25 mouse cellular contexts compared by ENCODE assay signal in genomic region chr16:13415465-13415864, GRCm38 (mm10).
DNase-seq lines count a peak whose midpoint lies in the region; ATAC-seq and TF ChIP-seq lines count a peak whose summit lies in the region.
"Had no signal": no experiment of that assay in that cellular context is flagged by ENCODE, and none has a peak within 500 bp of the region (broad histone marks: within the 10 kb centered on the region; RNA-seq: fewer than 3 reads in every experiment).

No protein-coding gene starts in this region.

- TF ChIP-seq POLR2A in MEL (IDR thresholded peaks at IDR 0.05; ENCODE audit: control insufficient read depth in 1 of 2, insufficient read depth in 1 of 2, low read depth in 1 of 2, low read length in 2 of 2, poor library complexity in 1 of 2) = no peak
- TF ChIP-seq POLR2A in myocyte (IDR thresholded peaks at IDR 0.05; ENCODE audit: insufficient read length, low read depth) = no peak

- WGBS in heart, postnatal 0 days = 94% methylated on average over 6 of the region's 6 CpGs

- no peak for TF ChIP-seq CTCF in gastrocnemius, adult 2 months (IDR thresholded peaks at IDR 0.05)
- no peak for TF ChIP-seq CTCF in heart, postnatal 0 days (IDR thresholded peaks at IDR 0.05; ENCODE audit: low read depth)
- no peak for TF ChIP-seq CTCF in MEL (IDR thresholded peaks at IDR 0.05 in 2 of 3, conservative IDR thresholded peaks at IDR 0.05 in 1 of 3; ENCODE audit: control insufficient read depth in 1 of 3, insufficient read depth in 1 of 3, low read depth in 2 of 3, low read length in 3 of 3, poor library complexity in 1 of 3, severe bottlenecking in 1 of 3)

- no peaks in the 10 kb centered on the region for H3K27me3 ChIP-seq in heart, postnatal 0 days (ENCODE audit: control insufficient read depth, insufficient read depth, low read length)
- H3K27me3 ChIP-seq in MEL (ENCODE audit: control insufficient read depth in 1 of 2, insufficient read depth in 2 of 2, low read length in 2 of 2) (no peaks in the 10 kb centered on the region), myocyte (ENCODE audit: control insufficient read depth, insufficient read depth, insufficient read length) (no peaks in the 10 kb centered on the region)
- H3K27me3 ChIP-seq: embryonic facial prominence, embryonic 13.5 days; embryonic facial prominence, embryonic 15.5 days; forebrain, embryonic 12.5 days; Patski had no signal

- intact Hi-C loops in gastrocnemius, adult 2 months (cut with DNase I) = no loop called here
- intact Hi-C loops in heart, postnatal 25 days (cut with DNase I) = no loop called here

- no peak overlapping the region for H3K4me2 ChIP-seq in heart, postnatal 0 days (ENCODE audit: low read depth, low read length)
- no peak overlapping the region for H3K4me2 ChIP-seq in myocyte (ENCODE audit: low read depth)
- H3K4me2 ChIP-seq: embryonic facial prominence, embryonic 13.5 days; embryonic facial prominence, embryonic 15.5 days; forebrain, embryonic 12.5 days had no signal

- peaks cover 45% of the 10 kb centered on the region for H3K36me3 ChIP-seq in heart, postnatal 0 days (replicated peaks; ENCODE audit: control insufficient read depth, insufficient read depth, low read length)
- peaks cover 0 to 57% of the 10 kb centered on the region in 2 experiments; a peak in 2 of 4 replicates for H3K36me3 ChIP-seq in MEL (ENCODE audit: control insufficient read depth in 1 of 2, insufficient read depth in 2 of 2, low read length in 2 of 2)
- H3K36me3 ChIP-seq in myocyte (ENCODE audit: control insufficient read depth, insufficient read depth) = peaks cover 22% of the 10 kb centered on the region

- no peak for TF ChIP-seq RAD21 in MEL (IDR thresholded peaks at IDR 0.05; ENCODE audit: low read depth, low read length)

- no peak overlapping the region for H3K9ac ChIP-seq in heart, postnatal 0 days (replicated peaks; ENCODE audit: low read depth, low read length)
- H3K9ac ChIP-seq in MEL (ENCODE audit: control insufficient read depth, low read depth, low read length, poor library complexity, severe bottlenecking) = no peak overlapping the region
- H3K9ac ChIP-seq: embryonic facial prominence, embryonic 13.5 days; embryonic facial prominence, embryonic 15.5 days; forebrain, embryonic 12.5 days had no signal

- H3K4me3 ChIP-seq in gastrocnemius, adult 2 months = no peak overlapping the region
- no peak overlapping the region for H3K4me3 ChIP-seq in heart, postnatal 0 days (ENCODE audit: low read depth, low read length)
- H3K4me3 ChIP-seq in MEL (ENCODE audit: control insufficient read depth in 1 of 2, insufficient read depth in 1 of 2, low read depth in 2 of 2, low read length in 2 of 2) (no peak overlapping the region), myocyte (no peak overlapping the region)
- H3K4me3 ChIP-seq: embryonic facial prominence, embryonic 13.5 days; embryonic facial prominence, embryonic 15.5 days; erythroblast, embryonic 14.5 days; forebrain, embryonic 10.5 days; forebrain, embryonic 12.5 days had no signal

- ATAC-seq in heart, postnatal 0 days (ENCODE audit: insufficient read depth, low read depth) = no peak
- ATAC-seq: activated CD4-positive, CD25-positive, alpha-beta regulatory T cell, adult 4 months; forebrain, embryonic 14.5 days; forebrain, embryonic 16.5 days; Patski had no signal

- H3K27ac ChIP-seq in gastrocnemius, adult 2 months = peak overlapping the region; percentile 82
- H3K27ac ChIP-seq in heart, postnatal 0 days (ENCODE audit: low read depth) = 0 out of 2 replicates have a peak overlapping the region, but pooled peaks have one; percentile 6
- no peak overlapping the region for H3K27ac ChIP-seq in MEL (ENCODE audit: control insufficient read depth, low read depth, low read length)
- H3K27ac ChIP-seq: embryonic facial prominence, embryonic 13.5 days; embryonic facial prominence, embryonic 15.5 days; forebrain, embryonic 10.5 days; forebrain, embryonic 12.5 days had no signal

- H3K4me1 ChIP-seq in heart, postnatal 0 days (ENCODE audit: control insufficient read depth, insufficient read depth) = no peaks in the 10 kb centered on the region
- peaks cover 26 to 57% of the 10 kb centered on the region in 2 experiments for H3K4me1 ChIP-seq in MEL (ENCODE audit: control insufficient read depth in 1 of 2, insufficient read depth in 2 of 2, low read length in 2 of 2)
- H3K4me1 ChIP-seq: embryonic facial prominence, embryonic 13.5 days; embryonic facial prominence, embryonic 15.5 days; forebrain, embryonic 10.5 days; forebrain, embryonic 12.5 days had no signal

- no peak for DNase-seq in gastrocnemius, adult 2 months
- no peak for DNase-seq in gastrocnemius, postnatal 4 days (ENCODE audit: low spot score in 2 of 2)
- DNase-seq in heart, postnatal 0 days (ENCODE audit: low spot score) = no peak
- no peak for DNase-seq in heart, postnatal 25 days (ENCODE audit: low spot score)
- peak; percentile 21 for DNase-seq in MEL (ENCODE audit: low read depth, low spot score)
- DNase-seq in adrenal gland, adult 2 months = no peak
- DNase-seq: adrenal gland, postnatal 10 days; adrenal gland, postnatal 25 days; cerebellum, adult 11 months; cerebellum, adult 18-20 months; cerebellum, adult 8-10 months; cerebellum, adult 9-11 months; cerebellum, postnatal 14 days; cerebellum, postnatal 36 days; embryo, embryonic 11 days had no signal

- TF ChIP-seq EP300 in heart, postnatal 0 days (IDR thresholded peaks at IDR 0.05; ENCODE audit: low read depth) = no peak
- TF ChIP-seq EP300 in MEL (IDR thresholded peaks at IDR 0.05; ENCODE audit: low read depth in 1 of 2, low read length in 2 of 2) = no peak

- H3ac ChIP-seq in myocyte (ENCODE audit: control insufficient read depth, insufficient read length) = no peak overlapping the region

- H3K79me2 ChIP-seq in MEL (ENCODE audit: control insufficient read depth, insufficient read depth, low read length, poor library complexity) = no peaks in the 10 kb centered on the region
- H3K79me2 ChIP-seq in myocyte (ENCODE audit: control insufficient read depth, insufficient read depth) = no peaks in the 10 kb centered on the region

- H3K9me3 ChIP-seq in heart, postnatal 0 days (replicated peaks; ENCODE audit: control insufficient read depth, low read length) = 0 out of 2 replicates have a peak, but pooled peaks cover 2% of the 10 kb centered on the region
- no peaks in the 10 kb centered on the region for H3K9me3 ChIP-seq in MEL (replicated peaks; ENCODE audit: insufficient read depth, low read length)
- H3K9me3 ChIP-seq: embryonic facial prominence, embryonic 13.5 days; embryonic facial prominence, embryonic 15.5 days; forebrain, embryonic 12.5 days had no signal

TF ChIP-seq in MEL, 35 proteins besides CTCF, POLR2A, EP300 and RAD21:
- TF ChIP-seq UBTF (IDR thresholded peaks at IDR 0.05; ENCODE audit: borderline replicate concordance, insufficient read depth, low read depth, low read length) = no peak
- TF ChIP-seq SIN3A (IDR thresholded peaks at IDR 0.05; ENCODE audit: low read length) = no peak
- no peak for TF ChIP-seq MAX (IDR thresholded peaks at IDR 0.05; ENCODE audit: low read length)
- TF ChIP-seq CHD2 (IDR thresholded peaks at IDR 0.05; ENCODE audit: low read length) = no peak
- TF ChIP-seq GATA1 (IDR thresholded peaks at IDR 0.05; ENCODE audit: low read depth, low read length) = no peak
- TF ChIP-seq MAZ (IDR thresholded peaks at IDR 0.05; ENCODE audit: low read depth, low read length) = no peak
- TF ChIP-seq HCFC1 (IDR thresholded peaks at IDR 0.05; ENCODE audit: low read depth, low read length) = no peak
- TF ChIP-seq RCOR1 (IDR thresholded peaks at IDR 0.05; ENCODE audit: low read depth, low read length) = no peak
- no peak for TF ChIP-seq NRF1 (IDR thresholded peaks at IDR 0.05; ENCODE audit: insufficient read depth, low read depth, low read length, poor library complexity, severe bottlenecking)
- no peak for TF ChIP-seq ZC3H11A (IDR thresholded peaks at IDR 0.05; ENCODE audit: low read depth, low read length)
- no peak for TF ChIP-seq USF1 (IDR thresholded peaks at IDR 0.05; ENCODE audit: low read depth, low read length)
- no peak for TF ChIP-seq ZKSCAN1 (IDR thresholded peaks at IDR 0.05; ENCODE audit: low read depth, low read length)
- TF ChIP-seq BHLHE40 (IDR thresholded peaks at IDR 0.05; ENCODE audit: borderline replicate concordance, low read depth, low read length) = no peak
- no peak for TF ChIP-seq GABPA (IDR thresholded peaks at IDR 0.05; ENCODE audit: low read depth, low read length)
- TF ChIP-seq MYB (IDR thresholded peaks at IDR 0.05; ENCODE audit: low read depth, low read length) = no peak
TF ChIP-seq in MEL: peak in this region for 0.

TF ChIP-seq in myocyte, 11 proteins besides CTCF, POLR2A, EP300 and RAD21:
- TF ChIP-seq CEBPB (IDR thresholded peaks at IDR 0.05; ENCODE audit: insufficient read depth, poor library complexity, severe bottlenecking) = no peak
- TF ChIP-seq TCF3 (IDR thresholded peaks at IDR 0.05; ENCODE audit: insufficient read length, low read depth) = peak; percentile 53
- no peak for TF ChIP-seq E2F4 (IDR thresholded peaks at IDR 0.05; ENCODE audit: insufficient read depth)
- TF ChIP-seq TCF12 (IDR thresholded peaks at IDR 0.05; ENCODE audit: insufficient read depth, poor library complexity, severe bottlenecking) = no peak
- TF ChIP-seq USF1 (IDR thresholded peaks at IDR 0.05; ENCODE audit: low read depth) = no peak
- no peak for TF ChIP-seq MAX (IDR thresholded peaks at IDR 0.05; ENCODE audit: low read depth)
- TF ChIP-seq MYOG (IDR thresholded peaks at IDR 0.05; ENCODE audit: control insufficient read depth in 1 of 3, insufficient read depth in 1 of 3, insufficient read length in 2 of 3, low read depth in 2 of 3) = peak; percentile 72 to 96 (median 82)
- TF ChIP-seq MYOD1 (IDR thresholded peaks at IDR 0.05; ENCODE audit: control insufficient read depth in 1 of 3, insufficient read length in 2 of 3, low read depth in 2 of 3) = peak; percentile 24 to 90 (median 84)
